Mouse (Mus musculus): ENCODE measurements around the gene Smarcc1. TPM values are rescaled to one million over a fixed set of nuclear protein-coding genes. Genes with fewer than 3 reads are reported as not detected.

Smarcc1 gene
- polyA plus RNA-seq, 1 experiment from 2014 or later = 112 TPM

- H3K4me3 ChIP-seq (ENCODE audit: low read depth, low read length) = no peak overlapping the region
- 82% methylated on average over 10 of the region's 10 CpGs for WGBS (ENCODE audit: insufficient replicate concordance)
- H3K36me3 ChIP-seq (ENCODE audit: control insufficient read depth, insufficient read depth, low read length) = peaks cover 28% of the 10 kb centered on the region
- no peaks in the 10 kb centered on the region for H3K9me3 ChIP-seq (replicated peaks; ENCODE audit: control insufficient read depth, low read length)
- H3K27ac ChIP-seq (ENCODE audit: low read depth, low read length) = no peak overlapping the region
- H3K27me3 ChIP-seq (ENCODE audit: control insufficient read depth, insufficient read depth, low read length) = no peaks in the 10 kb centered on the region
- no peak overlapping the region for H3K4me2 ChIP-seq
- peaks cover 2% of the 10 kb centered on the region; the same call in 1 of the 2 replicates for H3K4me1 ChIP-seq (ENCODE audit: control insufficient read depth, insufficient read depth, low read length)
- no peak for ATAC-seq (replicated peaks; ENCODE audit: insufficient number of reproducible peaks, low FRiP score, low TSS enrichment)
- H3K9ac ChIP-seq (ENCODE audit: low read depth, low read length) = no peak overlapping the region
Observed at GRCm38 (mm10) chr9:110229566-110230248, 112.2 kb downstream of the Smarcc1 start.

- H3K27me3 ChIP-seq (ENCODE audit: control insufficient read depth, insufficient read depth, low read length) = no peaks in the 10 kb centered on the region
- no peaks in the 10 kb centered on the region for H3K9me3 ChIP-seq (replicated peaks; ENCODE audit: control insufficient read depth, low read length)
- no peak for ATAC-seq (replicated peaks; ENCODE audit: insufficient number of reproducible peaks, low FRiP score, low TSS enrichment)
- H3K36me3 ChIP-seq (ENCODE audit: control insufficient read depth, insufficient read depth, low read length) = peaks cover 36% of the 10 kb centered on the region
- H3K4me3 ChIP-seq (ENCODE audit: low read depth, low read length) = no peak overlapping the region
- no peak overlapping the region for H3K4me2 ChIP-seq
- peaks cover 2% of the 10 kb centered on the region; the same call in 1 of the 2 replicates for H3K4me1 ChIP-seq (ENCODE audit: control insufficient read depth, insufficient read depth, low read length)
- no peak overlapping the region for H3K9ac ChIP-seq (ENCODE audit: low read depth, low read length)
- H3K27ac ChIP-seq (ENCODE audit: low read depth, low read length) = no peak overlapping the region
- WGBS (ENCODE audit: insufficient replicate concordance) = 92% methylated on average over 16 of the region's 16 CpGs
Observed at GRCm38 (mm10) chr9:110230395-110231071, 113.0 kb downstream of the Smarcc1 start.

- H3K4me3 ChIP-seq (ENCODE audit: low read depth, low read length) = no peak overlapping the region
- peaks cover 41% of the 10 kb centered on the region for H3K36me3 ChIP-seq (ENCODE audit: control insufficient read depth, insufficient read depth, low read length)
Observed at GRCm38 (mm10) chr9:110234962-110235361, 117.5 kb downstream of the Smarcc1 start.

GRCm38 (mm10) chr9:110243221-110243833 lies 125.8 kb downstream of the Smarcc1 start, which contains the start of gene Cspg5:
TSS of gene Cspg5 (plus strand) at chr9:110243783.
- ATAC-seq (replicated peaks; ENCODE audit: insufficient number of reproducible peaks, low FRiP score, low TSS enrichment) = no peak
- Histone ChIP-seq H3K27me3 (ENCODE audit: control insufficient read depth, insufficient read depth, low read length) (peaks cover 30% of the 10 kb centered on the region), H3K4me2 (peak within 1 kb of the TSS; percentile 95; the same call in 1 of the 2 replicates), H3K4me1 (ENCODE audit: control insufficient read depth, insufficient read depth, low read length) (peaks cover 9% of the 10 kb centered on the region), H3K27ac (ENCODE audit: low read depth, low read length) (no peak within 1 kb of the TSS), H3K9me3 (replicated peaks; ENCODE audit: control insufficient read depth, low read length) (no peaks in the 10 kb centered on the region), H3K36me3 (ENCODE audit: control insufficient read depth, insufficient read depth, low read length) (no peaks in the 10 kb centered on the region; the same call in 1 of the 2 replicates), H3K4me3 (ENCODE audit: low read depth, low read length) (peak within 1 kb of the TSS; percentile 74), H3K9ac (ENCODE audit: low read depth, low read length) (no peak within 1 kb of the TSS)
- 78% methylated on average over 7 of the region's 7 CpGs for WGBS (ENCODE audit: insufficient replicate concordance)

More at GRCm38 (mm10) chr9:110234962-110235361, 117.5 kb downstream of the Smarcc1 start:
- H3K27ac ChIP-seq (ENCODE audit: low read depth, low read length) = no peak overlapping the region
- no peak overlapping the region for H3K4me2 ChIP-seq
- no peak overlapping the region for H3K9ac ChIP-seq (ENCODE audit: low read depth, low read length)
- no peaks in the 10 kb centered on the region for H3K9me3 ChIP-seq (replicated peaks; ENCODE audit: control insufficient read depth, low read length)
- H3K4me1 ChIP-seq (ENCODE audit: control insufficient read depth, insufficient read depth, low read length) = no peaks in the 10 kb centered on the region
- 82% methylated on average over 6 of the region's 6 CpGs for WGBS (ENCODE audit: insufficient replicate concordance)
- no peak; the same call in 1 of the 2 replicates for ATAC-seq (replicated peaks; ENCODE audit: insufficient number of reproducible peaks, low FRiP score, low TSS enrichment)
- no peaks in the 10 kb centered on the region for H3K27me3 ChIP-seq (ENCODE audit: control insufficient read depth, insufficient read depth, low read length)

GRCm38 (mm10) chr9:110244567-110244888 lies 127.0 kb downstream of the Smarcc1 start:
- no peak overlapping the region for H3K27ac ChIP-seq (ENCODE audit: low read depth, low read length)
- H3K4me2 ChIP-seq = peak overlapping the region; percentile 95
- peak overlapping the region; percentile 12; the same call in 1 of the 2 replicates for H3K9ac ChIP-seq (ENCODE audit: low read depth, low read length)
- no peaks in the 10 kb centered on the region for H3K36me3 ChIP-seq (ENCODE audit: control insufficient read depth, insufficient read depth, low read length)
- no peak for ATAC-seq (replicated peaks; ENCODE audit: insufficient number of reproducible peaks, low FRiP score, low TSS enrichment)
- peaks cover 30% of the 10 kb centered on the region for H3K27me3 ChIP-seq (ENCODE audit: control insufficient read depth, insufficient read depth, low read length)
- H3K4me3 ChIP-seq (ENCODE audit: low read depth, low read length) = peak overlapping the region; percentile 74
- WGBS (ENCODE audit: insufficient replicate concordance) = 22% methylated on average over 7 of the region's 7 CpGs
- H3K4me1 ChIP-seq (ENCODE audit: control insufficient read depth, insufficient read depth, low read length) = peaks cover 11% of the 10 kb centered on the region
- no peaks in the 10 kb centered on the region for H3K9me3 ChIP-seq (replicated peaks; ENCODE audit: control insufficient read depth, low read length)

- peaks cover 16% of the 10 kb centered on the region for H3K4me1 ChIP-seq (ENCODE audit: control insufficient read depth, insufficient read depth, low read length)
- H3K27ac ChIP-seq (ENCODE audit: low read depth, low read length) = no peak overlapping the region
- WGBS (ENCODE audit: insufficient replicate concordance) = 1% methylated on average over 81 of the region's 93 CpGs
- H3K27me3 ChIP-seq (ENCODE audit: control insufficient read depth, insufficient read depth, low read length) = peaks cover 30% of the 10 kb centered on the region
- peak overlapping the region; percentile 12 for H3K9ac ChIP-seq (ENCODE audit: low read depth, low read length)
- H3K9me3 ChIP-seq (replicated peaks; ENCODE audit: control insufficient read depth, low read length) = no peaks in the 10 kb centered on the region
- ATAC-seq (replicated peaks; ENCODE audit: insufficient number of reproducible peaks, low FRiP score, low TSS enrichment) = peak; percentile 44; the same call in 1 of the 2 replicates
- H3K4me3 ChIP-seq (ENCODE audit: low read depth, low read length) = peak overlapping the region; percentile 74
- H3K36me3 ChIP-seq (ENCODE audit: control insufficient read depth, insufficient read depth, low read length) = no peaks in the 10 kb centered on the region
- peak overlapping the region; percentile 95 for H3K4me2 ChIP-seq
Observed at GRCm38 (mm10) chr9:110244889-110245589, 127.5 kb downstream of the Smarcc1 start.

- WGBS (ENCODE audit: insufficient replicate concordance) = 2% methylated on average over 39 of the region's 40 CpGs
Observed at GRCm38 (mm10) chr9:110245590-110246320, 128.2 kb downstream of the Smarcc1 start.

GRCm38 (mm10) chr9:110246321-110246640 lies 128.8 kb downstream of the Smarcc1 start:
- Histone ChIP-seq H3K27ac (ENCODE audit: low read depth, low read length) (no peak overlapping the region), H3K27me3 (ENCODE audit: control insufficient read depth, insufficient read depth, low read length) (peaks cover 30% of the 10 kb centered on the region), H3K9ac (ENCODE audit: low read depth, low read length) (peak overlapping the region; percentile 54; the same call in 1 of the 2 replicates), H3K9me3 (replicated peaks; ENCODE audit: control insufficient read depth, low read length) (no peaks in the 10 kb centered on the region), H3K4me3 (ENCODE audit: low read depth, low read length) (peak overlapping the region; percentile 74), H3K4me1 (ENCODE audit: control insufficient read depth, insufficient read depth, low read length) (peaks cover 18% of the 10 kb centered on the region), H3K36me3 (ENCODE audit: control insufficient read depth, insufficient read depth, low read length) (no peaks in the 10 kb centered on the region), H3K4me2 (peak overlapping the region; percentile 95)
- ATAC-seq (replicated peaks; ENCODE audit: insufficient number of reproducible peaks, low FRiP score, low TSS enrichment) = peak; percentile 15; the same call in 1 of the 2 replicates
- WGBS (ENCODE audit: insufficient replicate concordance) = 43% methylated on average over 12 of the region's 13 CpGs

More at GRCm38 (mm10) chr9:110245590-110246320, 128.2 kb downstream of the Smarcc1 start:
- H3K4me3 ChIP-seq (ENCODE audit: low read depth, low read length) = peak overlapping the region; percentile 74
- peaks cover 30% of the 10 kb centered on the region for H3K27me3 ChIP-seq (ENCODE audit: control insufficient read depth, insufficient read depth, low read length)
- no peaks in the 10 kb centered on the region for H3K36me3 ChIP-seq (ENCODE audit: control insufficient read depth, insufficient read depth, low read length)
- H3K9me3 ChIP-seq (replicated peaks; ENCODE audit: control insufficient read depth, low read length) = no peaks in the 10 kb centered on the region
- H3K9ac ChIP-seq (ENCODE audit: low read depth, low read length) = peak overlapping the region; percentile 54; the same call in 1 of the 2 replicates
- H3K27ac ChIP-seq (ENCODE audit: low read depth, low read length) = no peak overlapping the region
- peaks cover 18% of the 10 kb centered on the region for H3K4me1 ChIP-seq (ENCODE audit: control insufficient read depth, insufficient read depth, low read length)
- ATAC-seq (replicated peaks; ENCODE audit: insufficient number of reproducible peaks, low FRiP score, low TSS enrichment) = peak; percentile 50
- H3K4me2 ChIP-seq = peak overlapping the region; percentile 95
